Mouse (Mus musculus) liver (tissue): ENCODE data around the gene Adcy4.

ENCODE experiments used
- DNase-seq: peaks from one replicate; pipeline ENCODE4 v3.0.0-alpha.2; 2020; ENCODE audit warnings: mixed read lengths

Adcy4 gene

DNA sequence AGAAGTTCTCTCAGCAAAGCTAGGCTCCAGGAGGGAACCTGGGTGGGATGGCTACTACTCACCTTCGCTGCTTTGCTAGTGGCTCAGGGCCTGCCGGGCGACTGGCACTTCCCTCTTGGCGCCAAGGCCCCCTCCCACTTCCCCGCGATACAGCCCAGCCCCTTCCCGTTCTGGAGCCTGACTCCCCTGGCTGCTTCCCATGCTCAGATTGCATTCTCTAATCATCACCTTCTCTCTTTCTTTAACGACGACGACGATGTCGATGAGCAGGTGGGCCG is at the start of gene Adcy4:
TSS of gene Adcy4 (minus strand) at position 138 of the 278 bp plus-strand sequence.
- DNase-seq = no peak

DNA sequence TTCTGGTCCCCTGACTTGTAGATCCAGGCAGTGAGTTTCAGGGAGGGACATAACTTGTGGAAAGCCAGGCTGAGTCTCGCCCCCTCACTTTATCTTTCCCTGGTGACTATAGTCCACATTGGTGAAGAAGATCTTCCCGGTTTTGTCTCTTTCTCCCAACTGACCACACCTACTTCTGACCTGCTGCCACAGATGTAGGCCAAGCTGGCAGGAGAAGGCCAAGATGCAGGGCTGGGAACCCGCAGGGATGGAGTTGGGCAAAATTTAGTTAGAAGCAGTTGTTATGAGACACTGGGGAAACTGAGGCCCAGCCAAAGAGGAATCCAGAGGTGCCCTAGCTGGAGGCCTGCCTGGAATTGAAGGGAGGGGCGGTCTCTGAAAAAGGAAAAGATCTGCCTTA is 49.2 kb upstream of the Adcy4 start:
- no peak for DNase-seq

DNA sequence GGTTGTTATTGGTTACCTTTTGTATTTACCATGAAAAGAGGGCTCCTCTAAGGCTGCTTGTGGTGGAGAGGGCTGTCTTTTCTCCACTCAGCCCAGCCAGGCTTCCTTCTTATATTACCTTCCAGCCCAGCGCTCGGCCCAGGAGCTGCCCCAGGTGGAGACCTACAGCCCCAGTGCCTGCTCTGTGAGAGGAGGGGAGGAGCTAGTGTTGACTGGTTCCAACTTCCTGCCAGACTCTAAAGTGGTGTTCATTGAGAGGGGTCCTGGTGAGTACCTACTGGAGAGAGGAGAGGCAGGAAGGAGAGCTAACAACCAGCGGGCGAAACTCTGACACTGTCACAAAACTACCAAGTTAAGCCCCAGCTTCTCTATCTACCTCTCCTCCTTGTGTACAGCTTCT is 46.4 kb upstream of the Adcy4 start:
- no peak for DNase-seq

DNA sequence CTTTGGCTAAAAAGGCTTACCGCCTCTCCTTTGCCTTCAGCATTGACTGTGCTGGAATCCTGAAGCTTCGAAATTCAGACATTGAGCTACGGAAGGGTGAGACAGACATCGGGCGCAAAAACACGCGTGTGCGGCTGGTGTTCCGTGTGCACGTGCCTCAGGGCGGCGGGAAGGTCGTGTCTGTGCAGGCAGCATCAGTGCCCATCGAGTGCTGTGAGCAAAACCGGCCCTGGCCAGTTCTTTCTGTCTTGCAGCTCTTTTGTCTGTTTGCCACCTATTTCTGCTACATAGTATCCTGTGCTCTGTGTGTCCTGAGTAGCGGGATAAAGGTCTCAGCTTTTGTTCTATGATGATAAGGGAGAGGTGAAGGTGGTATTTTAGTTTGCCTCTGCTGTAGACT is 46.0 kb upstream of the Adcy4 start:
- DNase-seq = no peak

GRCm38 (mm10) chr14:55828716-55829263 is 44.9 kb upstream of the Adcy4 start:
- DNase-seq = no peak

DNA sequence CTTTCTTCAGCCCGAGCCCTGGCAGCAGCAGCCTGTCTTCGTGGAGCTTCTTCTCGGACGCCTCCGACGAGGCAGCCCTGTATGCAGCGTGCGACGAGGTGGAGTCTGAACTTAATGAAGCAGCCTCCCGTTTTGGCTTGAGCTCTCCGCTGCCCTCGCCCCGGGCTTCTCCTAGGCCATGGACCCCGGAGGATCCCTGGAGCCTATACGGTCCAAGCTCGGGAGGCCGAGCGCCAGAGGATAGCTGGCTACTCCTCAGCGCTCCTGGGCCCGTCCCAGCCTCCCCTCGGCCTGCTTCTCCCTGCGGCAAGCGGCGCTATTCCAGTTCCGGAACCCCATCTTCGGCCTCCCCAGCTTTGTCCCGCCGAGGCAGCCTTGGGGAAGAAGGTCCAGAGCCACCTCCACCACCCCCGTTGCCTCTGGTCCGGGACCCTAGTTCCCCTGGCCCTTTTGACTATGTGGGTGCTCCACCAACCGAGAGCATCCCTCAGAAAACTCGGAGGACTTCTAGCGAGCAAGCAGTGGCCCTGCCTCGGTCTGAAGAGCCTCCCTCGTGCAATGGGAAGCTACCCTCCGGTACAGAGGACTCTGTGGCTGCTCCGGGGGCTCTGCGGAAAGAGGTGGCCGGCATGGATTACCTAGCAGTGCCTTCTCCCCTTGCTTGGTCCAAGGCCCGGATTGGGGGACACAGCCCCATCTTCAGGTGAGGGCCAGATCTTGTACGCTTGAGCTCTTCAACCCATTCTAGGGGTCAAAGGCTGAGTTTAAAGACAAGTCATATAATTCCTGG is 42.9 kb upstream of the Adcy4 start:
- DNase-seq = no peak

- no peak for DNase-seq
Measured at GRCm38 (mm10) chr14:55826142-55826541, 42.2 kb upstream of the Adcy4 start.

GRCm38 (mm10) chr14:55825216-55826051 is 41.5 kb upstream of the Adcy4 start:
- peak; percentile 34 for DNase-seq

GRCm38 (mm10) chr14:55824481-55825215 is 40.8 kb upstream of the Adcy4 start:
- DNase-seq = peak; percentile 59

GRCm38 (mm10) chr14:55824001-55824480 is 40.1 kb upstream of the Adcy4 start:
- DNase-seq = no peak

DNA sequence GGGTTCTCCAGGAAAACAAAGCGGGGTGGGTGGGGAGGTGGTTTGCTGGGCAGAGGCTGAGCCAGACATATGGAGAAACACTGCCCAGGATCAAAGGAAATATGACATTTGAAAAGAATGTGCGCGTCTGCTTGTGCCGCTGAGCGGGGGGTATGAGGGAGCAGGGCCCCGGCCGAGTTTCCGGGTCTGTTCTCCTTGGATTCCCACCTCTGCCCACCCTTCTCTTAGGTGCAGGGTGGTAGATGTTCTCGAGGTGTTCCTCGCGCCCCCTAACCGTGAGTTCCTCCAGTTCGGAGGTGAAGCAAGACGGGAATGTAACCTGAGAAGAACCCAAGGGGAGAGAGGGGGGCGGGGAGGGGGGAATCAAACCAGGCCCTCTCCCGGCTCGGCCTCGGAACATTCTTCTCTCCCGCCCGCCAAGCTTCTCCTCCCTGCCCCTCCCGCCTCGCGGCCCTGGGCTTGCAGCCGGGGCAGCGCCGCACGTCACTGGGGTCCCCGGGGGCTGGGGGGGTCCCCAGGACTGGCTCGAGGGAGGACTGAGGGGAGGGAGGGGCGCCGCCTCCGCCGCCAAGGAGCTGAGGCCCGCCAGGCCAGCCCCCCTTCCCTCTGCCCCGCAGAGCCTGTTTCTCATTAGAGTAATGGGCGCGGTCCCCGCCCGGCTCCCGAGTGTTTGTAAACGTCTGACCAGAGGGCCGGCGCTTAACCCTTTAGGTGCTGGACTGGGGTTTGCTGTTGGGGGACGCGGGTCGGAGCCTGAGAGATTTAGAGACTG is 39.3 kb upstream of the Adcy4 start, which contains the start of gene Nfatc4:
TSS of gene Nfatc4 (plus strand) at position 154 of the 772 bp plus-strand sequence.
- DNase-seq = peak; percentile 76

DNA sequence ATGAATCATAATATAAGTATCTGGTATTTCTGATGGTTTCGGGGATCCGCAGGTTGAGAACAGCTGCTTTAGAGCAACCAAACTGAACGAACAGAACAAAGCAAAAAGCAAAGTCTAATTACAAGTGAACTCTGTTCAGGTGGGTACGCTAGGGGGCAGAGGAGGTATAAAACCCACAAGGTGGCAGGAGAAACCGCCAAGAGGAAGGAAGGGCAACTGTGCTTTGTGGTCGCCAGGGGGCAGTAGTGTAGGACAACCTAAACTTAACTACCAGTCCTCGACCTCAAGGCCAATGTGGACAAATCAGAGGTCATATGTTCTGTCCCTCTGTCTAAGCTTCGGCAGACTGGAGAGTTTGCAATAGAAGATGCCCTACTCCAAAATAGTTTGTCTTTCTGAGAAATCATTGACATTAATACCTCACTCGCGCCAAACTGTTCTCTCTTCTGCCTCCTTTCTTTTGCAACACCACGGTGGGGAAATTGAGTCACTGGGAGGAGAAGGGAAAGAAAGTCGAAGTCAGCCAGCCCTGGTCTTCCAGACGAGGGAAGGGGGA is 38.6 kb upstream of the Adcy4 start:
- DNase-seq = peak; percentile 78

DNA sequence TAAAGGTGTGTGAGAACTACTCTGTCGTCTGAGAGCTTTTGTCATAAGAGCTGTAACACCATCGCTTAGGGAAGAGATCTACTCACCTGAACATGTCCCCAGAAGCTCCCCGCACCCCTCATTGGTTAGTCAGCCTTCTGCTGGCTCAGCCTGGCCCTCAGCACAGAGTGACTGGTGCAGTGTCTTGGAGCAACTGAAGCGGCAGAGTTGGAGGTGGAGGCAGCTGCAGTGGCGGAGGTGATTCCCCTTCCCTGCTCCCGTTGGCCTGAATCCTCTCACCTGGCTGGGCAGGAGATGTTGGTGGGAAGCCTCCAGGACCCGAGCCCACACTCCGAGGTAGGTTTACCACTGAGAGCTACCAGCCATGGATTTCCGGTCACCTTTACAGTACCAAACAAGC is 36.7 kb upstream of the Adcy4 start:
- no peak for DNase-seq

GRCm38 (mm10) chr14:55819845-55820405 is 36.0 kb upstream of the Adcy4 start:
- DNase-seq = no peak

DNA sequence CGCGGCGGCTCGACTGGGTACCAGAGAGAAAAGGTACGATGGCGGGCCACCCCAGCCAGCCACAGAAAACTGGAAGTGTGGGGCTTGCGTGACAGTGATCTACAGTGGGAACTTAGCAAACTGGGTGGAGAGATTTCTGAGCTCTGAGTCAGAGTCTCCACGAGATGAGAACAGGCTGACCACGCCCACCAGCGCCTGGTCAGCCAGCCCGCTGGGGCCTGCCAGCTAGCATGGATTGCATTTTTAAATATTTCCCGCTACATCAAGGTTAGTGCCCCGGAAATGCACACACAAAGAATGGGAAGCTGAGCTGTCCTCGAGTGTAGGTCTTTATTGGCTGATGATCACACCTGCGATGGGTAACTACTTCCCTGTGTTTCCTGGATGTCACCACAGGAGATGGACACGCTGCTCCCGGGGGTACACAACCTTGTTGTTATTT is 31.4 kb upstream of the Adcy4 start:
- DNase-seq = peak; percentile 37

DNA sequence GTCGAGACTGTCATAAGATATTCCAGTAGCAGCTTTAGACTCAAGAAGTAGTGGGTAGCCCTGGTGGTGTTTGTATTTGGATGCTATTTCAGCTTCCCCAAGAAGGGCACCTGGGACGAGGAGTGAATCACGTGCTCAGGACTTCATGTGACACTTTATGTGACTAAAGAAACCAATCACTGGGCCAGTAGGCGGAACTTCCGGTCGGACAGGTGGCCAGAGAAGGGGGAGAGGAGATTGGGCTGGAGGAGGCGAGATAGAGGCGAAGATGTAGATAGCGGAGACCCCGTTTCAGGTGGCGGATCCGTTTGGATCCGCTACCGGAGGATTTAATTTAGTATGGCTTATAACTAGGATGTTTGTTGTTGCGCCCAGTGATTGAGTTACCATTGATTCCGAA is 31.0 kb upstream of the Adcy4 start:
- DNase-seq = peak; percentile 47

DNA sequence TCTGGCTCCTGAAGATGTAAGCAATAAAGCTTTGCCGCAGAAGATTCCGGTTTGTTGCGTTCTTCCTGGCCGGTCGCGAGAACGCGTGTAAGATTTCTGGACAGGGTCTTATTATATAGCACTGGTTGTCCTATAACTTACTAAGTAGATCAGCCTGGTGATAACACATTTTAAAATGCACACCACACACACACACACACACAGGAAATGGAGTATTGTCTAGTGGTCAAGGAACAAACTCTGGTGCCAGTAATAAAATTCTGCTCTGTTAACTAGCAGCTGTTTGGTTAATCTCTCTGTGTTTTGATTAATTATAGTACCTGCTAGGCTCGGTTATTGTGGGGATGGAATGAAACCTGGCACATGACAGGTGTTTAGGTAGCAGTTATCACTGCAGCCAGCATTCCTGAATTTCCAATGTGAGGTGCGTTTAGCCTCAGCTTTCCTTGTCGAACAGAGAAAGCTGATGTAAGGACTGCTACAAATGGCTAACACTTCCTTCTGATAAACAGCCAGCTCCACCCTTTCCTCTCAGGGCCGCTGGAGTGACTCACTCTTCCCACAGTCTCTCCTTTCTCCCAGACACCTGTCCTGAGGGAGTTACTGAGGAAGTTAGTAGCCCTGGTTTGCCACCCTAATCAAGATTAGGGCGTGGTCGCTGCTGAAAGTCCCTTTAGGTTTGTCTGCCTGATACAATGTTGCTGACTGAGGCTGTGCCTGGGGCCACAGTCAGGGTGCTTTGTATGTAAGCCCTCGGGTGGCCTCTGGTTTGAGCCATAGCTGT is 11.7 kb upstream of the Adcy4 start:
- DNase-seq = peak; percentile 23

DNA sequence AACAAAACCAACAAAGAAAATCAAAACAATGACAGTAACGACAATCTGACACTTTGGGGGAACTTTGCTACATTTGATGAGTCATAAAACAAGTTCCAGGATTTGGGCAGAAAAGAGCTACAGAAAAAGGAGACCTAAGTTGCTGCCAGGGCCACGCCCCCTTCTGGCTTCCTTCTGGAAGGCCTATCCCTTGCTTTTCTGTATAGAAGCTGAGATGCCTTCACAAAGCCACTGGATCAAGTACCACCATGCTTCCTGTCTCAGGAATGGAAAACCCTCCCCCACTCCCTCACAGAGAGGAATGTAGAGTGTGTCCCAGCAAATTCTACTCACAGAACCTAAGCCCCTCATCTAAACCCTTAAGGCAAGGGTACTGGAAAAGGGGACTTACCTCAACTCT is 10.1 kb upstream of the Adcy4 start:
- no peak for DNase-seq

GRCm38 (mm10) chr14:55793461-55793860 is 9.6 kb upstream of the Adcy4 start:
- no peak for DNase-seq

DNA sequence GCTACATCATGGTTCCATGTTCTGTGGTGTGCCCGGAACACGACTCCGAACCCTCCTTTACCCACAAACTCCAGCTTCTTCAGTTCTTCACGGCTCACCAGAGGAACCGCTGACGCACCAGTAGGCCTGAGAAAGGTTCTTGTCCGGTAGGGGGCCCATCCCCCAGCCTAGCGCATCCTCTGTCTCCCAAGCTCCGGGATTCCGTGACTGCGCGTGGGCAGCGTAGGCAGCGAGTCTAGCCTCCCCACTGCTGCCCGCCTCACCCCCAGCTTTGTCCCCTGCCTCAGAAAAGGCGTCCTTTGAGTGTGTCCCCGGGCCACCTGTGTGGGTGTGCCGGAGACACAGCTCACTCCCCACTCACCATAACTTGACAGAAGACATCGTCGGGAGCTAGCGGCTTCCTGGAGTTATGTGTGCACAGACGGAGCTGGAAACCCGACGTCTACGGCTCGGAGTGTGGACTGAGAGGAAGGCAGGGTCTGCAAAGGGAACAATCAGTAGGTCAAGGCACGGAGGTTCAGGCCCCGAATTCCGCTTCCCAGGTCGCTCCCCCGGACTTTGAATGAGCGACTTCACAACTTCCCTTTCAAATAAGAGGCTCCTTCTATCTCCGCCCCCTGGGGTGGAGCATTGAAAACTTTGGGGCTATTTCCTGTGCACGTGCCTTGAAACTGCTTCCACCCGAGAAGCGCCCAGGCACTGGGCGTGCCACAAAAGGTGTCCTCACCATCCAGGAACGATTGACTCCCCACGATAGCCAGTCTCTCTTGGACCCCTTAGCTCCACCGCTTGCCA is 4.6 kb upstream of the Adcy4 start, which contains the start of gene Ripk3:
TSS of gene Ripk3 (minus strand) at position 610 of the 795 bp plus-strand sequence.
- peak; percentile 74 for DNase-seq
